Mouse (Mus musculus): ENCODE results near the gene Pfkfb3.

Gene Pfkfb3

DNA sequence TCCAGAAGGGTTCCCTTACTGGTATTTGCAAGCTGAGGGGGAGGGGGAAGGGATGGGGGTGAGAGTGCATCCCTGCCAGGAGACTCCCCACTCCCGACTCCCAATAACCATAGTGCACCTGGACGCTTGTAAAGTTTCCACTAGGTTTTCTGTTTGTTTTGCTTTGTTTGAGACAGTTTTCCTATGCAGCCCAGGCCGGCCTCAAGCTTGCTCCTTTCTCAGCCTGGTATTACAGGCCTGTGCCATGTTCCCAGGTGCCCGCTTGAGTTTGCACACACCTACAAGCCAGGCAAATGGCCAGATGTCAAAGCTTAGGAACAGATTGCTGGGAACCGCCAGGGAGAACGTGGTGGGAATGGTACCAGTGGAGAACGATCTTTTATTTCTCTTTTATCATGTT lies 50.1 kb downstream of the Pfkfb3 start:
- in situ Hi-C loops (cut with MboI, MseI): loop anchor here (5.0 kb wide), 1 partner anchor 34 kb away; no protein-coding TSS in a partner anchor

DNA sequence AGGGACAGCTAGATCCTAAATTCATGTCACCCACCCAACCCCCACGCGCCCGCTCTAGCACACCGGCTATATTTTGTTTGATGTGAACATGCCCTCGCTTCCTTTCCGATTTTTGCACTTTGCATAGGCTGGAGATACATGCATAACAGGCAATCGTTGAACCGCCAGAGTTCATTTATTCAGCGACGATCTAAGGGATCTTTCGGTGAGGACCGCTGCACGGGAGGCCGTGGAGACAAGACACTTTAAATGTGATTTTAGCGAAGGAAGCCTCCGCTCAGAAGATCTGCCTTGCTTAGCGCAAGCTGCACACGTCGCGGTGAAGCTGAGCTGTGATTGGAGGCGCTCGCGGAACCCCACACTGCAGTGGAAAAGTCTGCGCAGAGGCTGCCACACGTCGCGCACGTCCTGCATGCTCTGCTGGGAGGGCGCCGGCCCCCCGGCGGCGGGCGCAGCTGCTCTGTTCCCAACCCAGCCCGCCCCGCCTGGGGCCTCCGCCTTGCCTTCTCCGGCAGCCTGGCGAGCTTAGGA lies 50.9 kb downstream of the Pfkfb3 start:
- in situ Hi-C loops (cut with MboI, MseI): loop anchor here (5.0 kb wide), 1 partner anchor 34 kb away; no protein-coding TSS in a partner anchor

DNA sequence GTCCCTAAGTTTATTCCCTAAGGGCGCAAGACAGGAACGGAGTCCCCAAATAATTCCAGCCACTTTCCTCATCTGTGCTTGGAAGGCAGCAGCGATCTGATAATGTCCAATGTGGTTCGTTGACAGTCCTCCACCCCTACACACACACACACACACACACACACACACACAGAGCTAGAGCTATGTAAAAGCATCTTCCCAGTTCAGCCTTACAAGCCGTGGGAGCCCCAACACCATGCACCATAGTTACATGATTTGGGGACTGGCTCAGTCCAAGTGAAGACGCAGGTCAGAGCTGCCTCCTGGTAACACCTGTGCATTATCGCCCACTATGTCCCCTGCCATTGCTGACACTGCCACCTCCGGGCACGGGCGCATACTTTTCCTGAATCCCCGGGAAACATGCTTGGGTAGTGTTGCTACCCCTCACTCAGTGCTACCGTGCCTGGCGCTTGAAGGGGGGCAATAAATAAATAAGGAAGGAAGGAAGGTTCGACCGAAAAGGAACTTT lies 51.6 kb downstream of the Pfkfb3 start:
- in situ Hi-C loops (cut with MboI, MseI): loop anchor here (5.0 kb wide), 1 partner anchor 35 kb away; no protein-coding TSS in a partner anchor

DNA sequence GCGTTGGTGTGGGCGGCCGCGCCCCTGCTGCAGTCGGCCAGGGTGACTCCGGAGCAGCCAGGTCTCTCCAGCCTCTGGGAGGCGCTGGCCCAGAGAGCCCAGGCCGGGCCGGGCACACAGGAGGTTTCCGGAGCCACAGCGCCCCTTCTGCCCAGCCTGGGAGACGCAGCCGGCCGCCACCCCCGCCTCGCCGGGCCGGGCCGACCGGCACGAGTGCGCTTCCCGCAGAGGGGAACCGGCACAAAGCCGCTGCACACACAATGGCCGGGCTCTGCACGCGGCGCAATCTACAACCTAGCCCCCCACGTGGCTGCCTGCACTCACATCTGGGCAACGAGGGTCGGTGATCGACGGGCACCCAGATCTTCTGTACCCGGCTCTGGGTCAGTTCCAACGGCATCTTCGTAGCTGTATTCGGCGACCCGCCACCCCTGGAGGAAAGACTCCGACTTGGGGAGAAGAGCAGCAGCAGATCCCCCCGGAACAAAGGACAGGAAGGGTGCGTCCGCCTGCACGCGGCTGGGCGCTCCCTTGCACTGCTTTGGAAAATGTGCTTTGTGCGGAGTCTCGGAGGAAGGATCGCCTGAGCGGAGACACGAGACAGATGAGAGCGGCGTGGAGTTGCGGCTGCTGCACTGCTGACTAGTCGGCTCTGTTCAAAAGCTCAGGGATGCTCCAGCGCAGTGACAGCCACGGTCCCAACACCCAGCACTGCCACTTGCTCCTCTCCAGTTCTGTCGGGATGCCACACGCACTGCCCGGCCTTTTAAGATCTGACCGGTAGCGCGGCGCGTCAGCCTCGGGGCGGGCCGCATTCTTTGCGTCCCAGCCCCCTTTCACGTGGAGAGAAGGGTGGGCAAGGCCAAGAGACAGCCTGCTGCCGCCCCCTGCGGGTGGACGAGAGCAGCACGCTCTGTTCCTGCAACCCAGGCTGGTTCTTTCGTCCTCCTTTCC lies 52.3 kb downstream of the Pfkfb3 start:
- in situ Hi-C loops (cut with MboI, MseI): loop anchor here (5.0 kb wide), 1 partner anchor 36 kb away; no protein-coding TSS in a partner anchor

- in situ Hi-C loops (cut with MboI, MseI): loop anchor here (5.0 kb wide), 1 partner anchor 37 kb away; no protein-coding TSS in a partner anchor
Measured at GRCm38 (mm10) chr2:11500666-11501065, 53.2 kb downstream of the Pfkfb3 start.

DNA sequence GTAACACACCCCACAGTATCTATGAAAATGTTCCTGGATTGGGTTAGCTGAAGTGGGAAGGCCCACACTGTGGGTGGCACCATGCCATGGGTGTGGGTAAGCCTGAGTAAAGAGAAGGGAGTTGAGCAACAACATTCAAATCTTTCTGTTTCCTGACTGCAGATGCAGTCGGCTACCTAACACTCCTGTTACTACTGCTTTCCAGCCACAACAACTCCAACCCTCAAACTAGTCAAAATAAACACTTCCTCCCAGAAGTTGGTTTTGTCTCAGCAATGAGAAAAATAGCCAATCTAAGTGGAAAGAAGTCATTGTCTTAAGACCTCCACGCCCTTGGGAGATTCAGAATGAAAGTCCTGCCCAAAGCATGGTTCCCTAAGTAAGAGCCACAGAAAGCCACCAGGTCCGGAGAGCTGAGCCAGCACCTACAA lies 57.3 kb downstream of the Pfkfb3 start:
- in situ Hi-C loops (cut with MboI, MseI): no loop called here

GRCm38 (mm10) chr2:11494841-11495255 lies 59.0 kb downstream of the Pfkfb3 start:
- in situ Hi-C loops (cut with MboI, MseI): no loop called here

GRCm38 (mm10) chr2:11492855-11493254 lies 61.0 kb downstream of the Pfkfb3 start:
- in situ Hi-C loops (cut with MboI, MseI): no loop called here

GRCm38 (mm10) chr2:11491471-11491870 lies 62.4 kb downstream of the Pfkfb3 start:
- in situ Hi-C loops (cut with MboI, MseI): no loop called here

DNA sequence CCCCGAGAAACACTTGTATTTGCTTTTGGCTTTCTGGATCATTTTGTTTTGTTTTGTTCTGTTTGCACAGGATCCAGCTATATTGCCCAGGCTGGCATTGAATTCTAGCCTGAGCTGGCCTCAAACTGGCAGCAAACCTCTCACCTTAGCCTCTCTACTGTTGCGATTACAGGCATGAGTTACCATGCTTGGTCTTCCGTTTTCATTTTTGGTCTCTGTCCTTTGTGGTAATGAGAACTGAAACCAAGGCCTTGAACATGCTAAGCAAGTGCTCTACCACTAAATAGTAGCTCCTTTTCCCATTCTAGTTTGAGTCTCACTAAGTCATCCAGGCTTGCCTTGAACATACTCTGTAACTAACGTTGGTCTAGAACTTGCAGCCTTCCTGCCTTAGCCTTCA lies 63.3 kb downstream of the Pfkfb3 start:
- in situ Hi-C loops (cut with MboI, MseI): no loop called here

DNA sequence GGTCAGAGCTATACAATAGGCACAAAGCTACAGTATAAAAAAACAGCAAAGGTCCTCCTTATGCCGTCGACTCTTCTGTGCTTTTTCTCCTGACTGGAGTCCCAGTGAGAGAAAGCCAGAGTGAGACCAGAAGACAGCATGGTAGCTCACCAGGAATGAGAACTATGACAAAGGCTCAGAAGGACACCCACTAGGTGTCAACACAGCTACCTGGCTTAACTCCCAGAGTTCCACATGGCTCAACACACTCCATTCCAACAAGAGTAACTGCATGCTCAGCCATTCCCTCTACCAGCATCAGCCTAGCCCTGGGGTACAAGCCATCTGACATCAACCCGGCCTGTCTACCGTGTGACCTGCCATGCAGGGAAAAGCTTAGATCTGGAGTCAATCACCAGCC lies 70.7 kb downstream of the Pfkfb3 start:
- in situ Hi-C loops (cut with MboI, MseI): no loop called here

DNA sequence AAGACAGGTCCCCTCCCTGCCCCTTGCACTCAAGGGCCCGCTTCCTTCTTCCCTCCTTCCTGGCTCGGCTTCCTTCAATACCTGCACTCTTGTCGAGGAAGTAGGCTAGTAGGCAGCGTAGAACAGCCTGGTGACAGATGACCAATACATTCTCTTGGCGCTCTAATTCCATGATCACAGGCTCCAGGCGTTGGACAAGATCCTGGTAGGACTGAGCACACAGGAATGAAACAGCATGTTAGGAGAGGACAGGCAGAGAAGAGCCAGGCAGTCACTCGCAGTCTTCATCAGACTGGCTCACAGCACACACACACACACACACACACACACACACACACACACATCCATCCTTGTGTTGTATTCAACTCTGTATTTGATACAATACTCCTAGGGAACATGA lies 71.5 kb downstream of the Pfkfb3 start:
- in situ Hi-C loops (cut with MboI, MseI): no loop called here

DNA sequence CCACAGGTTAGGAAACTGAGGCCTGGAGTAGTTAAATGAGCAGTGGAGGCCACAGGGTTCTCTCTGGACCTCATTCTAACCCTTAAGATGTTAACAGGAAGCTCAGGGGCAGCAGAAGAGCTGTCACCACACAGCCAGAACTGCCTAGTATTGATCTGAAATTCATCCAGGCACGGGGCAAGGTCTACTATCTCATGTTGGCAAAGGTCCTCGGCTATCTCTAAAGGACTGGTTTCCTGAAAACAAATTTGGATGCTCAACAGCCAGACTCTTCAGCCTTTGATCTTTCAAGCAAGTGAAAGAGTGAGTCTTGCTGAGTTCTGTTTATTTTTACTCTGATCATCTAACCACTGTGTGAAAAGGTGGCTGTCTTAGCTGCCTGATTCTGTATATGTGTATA lies 74.9 kb downstream of the Pfkfb3 start:
- in situ Hi-C loops (cut with MboI, MseI): no loop called here

GRCm38 (mm10) chr2:11475316-11475715 lies 78.6 kb downstream of the Pfkfb3 start:
- in situ Hi-C loops (cut with MboI, MseI): no loop called here

GRCm38 (mm10) chr2:11464661-11465099 lies 89.2 kb downstream of the Pfkfb3 start:
- in situ Hi-C loops (cut with MboI, MseI): no loop called here

DNA sequence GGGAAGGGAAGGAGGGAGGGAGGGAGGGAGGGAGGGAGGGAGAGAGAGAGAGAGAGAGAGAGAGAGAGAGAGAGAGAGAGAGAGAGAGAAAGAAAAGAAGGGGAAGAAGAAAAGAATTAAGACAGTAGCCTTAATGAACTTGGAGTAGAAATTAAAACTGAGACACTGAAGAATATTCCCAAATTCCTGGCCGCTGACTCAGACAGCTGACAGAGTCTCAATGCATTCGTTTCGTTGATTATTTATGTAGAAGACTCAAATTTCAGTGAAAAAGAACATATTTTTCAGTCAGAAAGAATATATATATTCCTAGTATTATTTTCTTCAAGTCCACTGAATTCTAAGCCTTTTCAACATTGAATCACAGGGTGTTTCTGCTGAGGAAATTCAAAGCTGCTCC lies 92.9 kb downstream of the Pfkfb3 start:
- in situ Hi-C loops (cut with MboI, MseI): no loop called here

- in situ Hi-C loops (cut with MboI, MseI): loop anchor here (10.0 kb wide), 1 partner anchor 1206 kb away; no protein-coding TSS in a partner anchor
Measured at GRCm38 (mm10) chr2:11458494-11458893, 95.4 kb downstream of the Pfkfb3 start.

GRCm38 (mm10) chr2:11457904-11458303 lies 96.0 kb downstream of the Pfkfb3 start:
- in situ Hi-C loops (cut with MboI, MseI): loop anchor here (10.0 kb wide), 1 partner anchor 1207 kb away; no protein-coding TSS in a partner anchor

- in situ Hi-C loops (cut with MboI, MseI): no loop called here
Measured at GRCm38 (mm10) chr2:11448711-11449110, 105.2 kb downstream of the Pfkfb3 start.

- in situ Hi-C loops (cut with MboI, MseI): no loop called here
Measured at GRCm38 (mm10) chr2:11447865-11448264, 106.0 kb downstream of the Pfkfb3 start.

- in situ Hi-C loops (cut with MboI, MseI): no loop called here
Measured at GRCm38 (mm10) chr2:11445722-11446121, 108.2 kb downstream of the Pfkfb3 start.

- in situ Hi-C loops (cut with MboI, MseI): no loop called here
Measured at GRCm38 (mm10) chr2:11441864-11442263, 112.0 kb downstream of the Pfkfb3 start.

All from T-helper 2 cell (primary cell).